Mouse (Mus musculus) inflammation-experienced regulatory T-cells, adult 6 months (primary cell): ENCODE measurements around the gene Runx2. TPM values are rescaled to one million over a fixed set of nuclear protein-coding genes. Genes with fewer than 3 reads are reported as not detected.

Experiments
- ATAC-seq: one replicate; pipeline ENCODE4 v1.8.0; 2017
- polyA plus RNA-seq, 3 experiments: library from polyadenylated mRNA; unstranded; fragments of 100-300 nt; shearing (Covaris generic); gene quantifications; one replicate each; pipeline ENCODE4 v1.2.1; 2017

The Runx2 gene
- polyA plus RNA-seq, 3 experiments from 2014 or later = 6.2 to 21.3 (median 8.4) TPM

DNA sequence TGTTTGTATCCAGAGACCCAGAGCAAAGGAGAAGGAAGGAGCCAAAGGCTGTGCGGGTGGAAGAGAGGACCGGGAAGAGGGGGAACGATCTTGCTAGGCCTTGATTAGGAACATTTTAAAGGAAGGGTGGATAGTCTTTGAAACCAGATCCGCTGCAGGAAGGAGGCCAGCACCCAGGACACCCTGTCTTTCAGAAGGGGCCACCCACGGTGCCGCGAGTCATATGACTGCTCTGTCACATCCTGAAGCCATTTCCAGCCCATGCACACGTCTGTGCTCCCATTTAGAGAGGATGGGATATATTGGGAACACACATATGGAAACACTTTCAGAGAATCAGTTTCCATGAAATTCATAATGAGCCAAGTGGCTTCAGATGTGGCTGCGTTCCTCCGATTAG, 196.4 kb downstream of the Runx2 start:
- ATAC-seq = no peak

DNA sequence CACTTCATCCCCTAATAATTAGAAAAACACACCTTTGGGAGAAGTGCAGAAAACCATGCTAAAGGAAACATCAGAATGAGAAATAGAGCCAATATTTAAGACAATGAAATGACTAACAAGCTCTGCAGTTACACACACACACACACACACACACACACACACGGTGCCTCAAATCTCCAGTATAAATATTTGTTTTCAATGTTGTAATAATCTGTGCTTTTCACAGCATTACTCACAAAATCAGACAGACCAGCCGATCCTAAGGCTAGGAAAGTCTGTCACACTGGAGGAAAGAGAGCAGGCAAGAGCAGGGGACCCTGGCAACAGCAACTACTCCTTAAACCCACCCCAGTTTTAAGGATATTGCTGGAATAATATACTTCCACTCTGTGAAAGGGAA, 196.9 kb downstream of the Runx2 start:
- no peak for ATAC-seq

DNA sequence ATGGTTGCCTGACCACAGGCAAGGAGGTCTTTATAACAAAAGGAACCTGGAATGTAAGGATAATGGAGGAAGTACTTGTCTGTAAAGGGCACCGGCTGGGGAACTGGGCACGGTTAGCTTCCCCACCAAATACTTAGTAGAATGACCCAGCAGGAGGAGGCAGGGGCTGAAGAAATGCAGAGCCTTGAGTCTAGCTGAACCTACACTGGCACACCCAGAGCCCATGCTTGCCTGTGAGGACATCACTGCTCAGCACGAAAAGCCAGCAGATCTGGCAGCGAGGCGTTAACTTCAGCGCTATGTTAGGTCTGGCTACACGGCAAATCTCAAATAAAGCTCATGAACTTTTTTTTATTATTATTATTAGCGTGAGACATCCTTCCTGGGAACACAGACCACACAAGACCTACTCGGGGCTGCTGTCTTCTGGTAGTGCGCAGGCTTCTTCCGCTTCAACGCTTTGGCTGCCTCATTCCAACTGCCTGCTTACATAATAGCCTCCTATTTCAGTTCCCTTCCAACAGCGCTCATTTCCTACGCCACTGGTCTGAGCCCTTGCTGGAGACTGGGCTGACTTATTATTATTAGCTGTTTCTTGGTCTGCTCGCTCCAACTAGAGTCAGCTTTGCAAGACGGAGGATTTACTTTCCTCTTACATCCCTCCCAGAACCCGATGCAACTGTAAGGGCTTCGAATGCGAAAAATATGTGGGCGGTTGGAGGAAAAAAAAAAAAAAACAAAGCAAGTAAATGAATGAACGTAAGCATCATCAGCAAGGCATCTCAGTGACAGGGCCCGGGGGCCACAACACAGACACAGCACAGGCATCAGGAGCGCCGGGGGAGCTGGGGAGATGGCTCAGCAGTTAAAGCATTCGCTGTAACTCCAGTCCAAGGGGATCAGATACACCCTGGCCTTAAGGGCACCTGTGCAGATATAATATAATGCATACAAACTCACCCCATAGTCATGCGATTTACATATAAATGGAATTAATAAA, 200.6 kb downstream of the Runx2 start:
- peak; percentile 23 for ATAC-seq

GRCm38 (mm10) chr17:44612641-44613040, 202.0 kb downstream of the Runx2 start:
- ATAC-seq = no peak

DNA sequence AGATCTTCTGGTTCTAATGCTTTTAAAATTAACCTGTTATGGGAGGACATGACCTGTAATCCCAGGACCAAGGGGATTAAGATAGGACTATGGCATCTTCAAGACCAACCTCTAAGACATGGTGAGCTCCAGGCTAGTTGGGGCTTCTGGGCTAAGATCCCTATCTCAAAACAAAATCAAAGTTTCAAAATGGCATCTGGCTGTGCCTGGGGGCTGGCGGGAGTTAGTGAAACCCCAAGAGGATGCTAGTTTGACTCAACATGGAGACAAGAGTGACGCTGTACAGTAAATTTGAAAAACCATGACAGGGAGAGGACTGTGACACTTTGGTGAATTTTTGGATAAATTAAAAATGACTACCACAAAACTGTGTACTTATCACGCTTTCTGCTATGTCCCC, 202.6 kb downstream of the Runx2 start:
- ATAC-seq = no peak

DNA sequence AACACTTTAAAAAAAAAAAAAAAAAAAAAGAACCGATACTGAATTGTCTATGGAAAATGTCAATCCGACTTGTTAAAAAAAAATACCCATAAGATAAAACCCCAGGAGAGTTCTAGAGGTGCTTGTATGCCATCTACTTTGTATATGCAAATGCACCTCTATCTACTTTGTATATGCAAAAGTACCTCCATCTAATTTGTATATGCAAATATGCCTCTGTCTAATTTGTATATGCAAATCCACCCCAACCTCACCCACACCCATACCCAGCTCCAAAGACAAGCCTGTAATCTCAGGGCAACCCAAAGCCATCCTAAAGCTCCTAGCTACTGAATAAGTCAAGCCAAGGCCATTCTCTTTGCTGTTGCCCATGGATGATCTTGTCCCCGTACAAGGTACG, 203.1 kb downstream of the Runx2 start:
- no peak for ATAC-seq

DNA sequence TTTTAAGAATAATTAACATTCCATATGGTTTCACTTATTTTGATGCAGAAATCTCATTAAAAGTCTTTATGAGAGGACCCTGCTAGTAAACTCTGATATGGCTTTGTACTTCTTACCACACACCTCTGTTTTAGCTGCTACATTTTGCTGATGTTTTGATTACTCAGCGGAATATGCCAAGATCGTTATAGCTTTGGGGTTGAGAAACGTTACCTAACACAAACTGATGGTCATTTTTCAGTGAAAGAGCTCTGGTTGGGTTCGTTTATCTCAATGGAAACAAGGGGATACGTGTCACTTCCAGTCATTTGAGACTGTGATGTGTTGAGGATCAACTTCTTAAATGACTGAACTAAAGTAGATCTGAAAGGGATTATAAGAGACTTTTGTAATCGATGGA, 203.8 kb downstream of the Runx2 start:
- no peak for ATAC-seq

DNA sequence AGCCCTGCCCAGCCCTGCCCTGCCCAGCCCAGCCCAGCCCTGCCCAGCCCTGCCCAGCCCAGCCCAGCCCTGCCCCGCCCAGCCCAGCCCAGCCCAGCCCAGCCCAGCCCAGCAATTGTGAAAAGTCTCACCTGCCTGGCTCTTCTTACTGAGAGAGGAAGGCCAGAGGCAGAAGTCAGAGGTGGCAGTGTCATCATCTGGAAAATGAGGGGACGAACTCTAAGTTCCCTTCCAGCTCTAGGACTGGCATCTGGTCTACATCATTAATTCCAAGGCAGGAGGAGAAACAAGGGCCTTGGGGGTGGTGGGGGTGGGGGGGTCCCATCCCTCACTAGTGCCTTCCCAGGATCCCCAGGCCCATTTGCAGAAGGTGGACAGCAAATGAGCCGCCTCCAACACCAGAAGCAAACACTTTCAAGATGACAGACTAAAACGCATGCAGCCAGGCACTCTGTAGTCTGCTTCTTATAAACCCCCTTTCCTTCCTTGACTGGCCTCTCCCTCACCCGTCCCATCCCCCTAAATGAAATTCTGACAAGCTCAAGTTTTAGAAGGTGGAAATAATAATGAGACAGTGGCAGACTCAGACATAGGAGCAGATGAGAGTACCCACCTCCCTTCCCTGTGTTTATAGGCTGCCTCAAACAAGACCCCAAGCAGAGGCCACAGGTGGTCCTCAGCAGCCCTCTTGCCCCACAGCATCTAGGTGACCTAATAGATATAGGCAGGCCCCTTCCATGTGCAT, 204.5 kb downstream of the Runx2 start:
- no peak for ATAC-seq

DNA sequence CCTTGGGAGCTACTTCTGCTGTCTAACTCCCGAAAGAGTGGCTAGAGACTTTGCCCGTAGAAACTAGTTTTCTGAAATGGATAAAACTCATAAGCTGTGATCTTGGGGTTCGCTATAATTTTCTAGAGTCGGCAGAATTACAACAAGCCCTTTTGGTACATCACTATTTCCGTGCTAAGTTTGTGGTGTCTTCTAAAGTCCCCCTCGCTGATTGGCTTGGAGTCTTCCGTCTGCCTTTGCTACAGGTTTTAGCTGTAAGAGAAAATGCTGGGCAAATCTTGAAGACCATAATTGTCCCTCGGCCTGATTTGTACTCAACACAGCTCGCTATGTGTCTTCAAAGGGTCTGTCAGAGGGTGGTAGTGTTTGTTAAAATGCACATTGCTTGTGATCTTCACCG, 205.2 kb downstream of the Runx2 start:
- peak; percentile 44 for ATAC-seq

DNA sequence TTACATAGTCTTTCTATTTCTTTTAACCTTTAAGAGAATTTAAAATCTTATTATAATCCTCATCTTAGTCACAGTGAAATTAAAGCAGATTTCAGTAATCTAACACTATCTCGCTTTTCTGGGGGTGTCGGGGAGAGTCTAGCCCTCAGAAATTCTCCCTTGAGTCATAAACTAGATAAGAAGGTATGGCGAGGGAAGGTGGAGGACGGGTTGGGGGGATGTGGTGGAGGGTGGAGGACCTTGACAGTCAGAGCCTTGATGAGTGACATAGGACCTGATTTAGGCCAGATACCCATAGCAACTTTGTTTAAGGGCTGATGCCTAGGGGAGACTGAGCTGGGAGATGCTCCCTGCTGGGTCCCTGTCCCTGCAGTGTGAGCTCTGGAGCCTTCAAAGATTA, 205.7 kb downstream of the Runx2 start:
- peak; percentile 60 for ATAC-seq

GRCm38 (mm10) chr17:44607383-44607782, 207.2 kb downstream of the Runx2 start:
- no peak for ATAC-seq

DNA sequence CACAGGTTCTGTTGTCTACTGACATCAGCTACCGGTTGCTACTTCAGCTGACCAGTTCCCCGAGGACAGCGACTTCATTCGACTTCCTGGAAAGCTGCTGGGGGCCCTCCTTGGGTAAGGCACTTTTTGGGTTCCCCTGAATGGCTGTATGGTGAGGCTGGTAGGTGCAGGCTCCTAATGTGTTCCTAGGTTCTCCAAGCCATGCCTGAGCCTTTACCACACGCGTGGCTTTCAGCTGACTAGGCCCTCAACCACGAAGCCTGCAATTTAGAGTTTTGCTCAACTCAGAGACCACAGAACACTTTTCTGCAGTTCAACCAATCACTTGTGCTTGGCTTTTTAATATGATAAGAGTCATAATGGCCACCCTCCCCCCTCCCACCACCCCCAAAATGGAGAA, 208.4 kb downstream of the Runx2 start:
- ATAC-seq = no peak

DNA sequence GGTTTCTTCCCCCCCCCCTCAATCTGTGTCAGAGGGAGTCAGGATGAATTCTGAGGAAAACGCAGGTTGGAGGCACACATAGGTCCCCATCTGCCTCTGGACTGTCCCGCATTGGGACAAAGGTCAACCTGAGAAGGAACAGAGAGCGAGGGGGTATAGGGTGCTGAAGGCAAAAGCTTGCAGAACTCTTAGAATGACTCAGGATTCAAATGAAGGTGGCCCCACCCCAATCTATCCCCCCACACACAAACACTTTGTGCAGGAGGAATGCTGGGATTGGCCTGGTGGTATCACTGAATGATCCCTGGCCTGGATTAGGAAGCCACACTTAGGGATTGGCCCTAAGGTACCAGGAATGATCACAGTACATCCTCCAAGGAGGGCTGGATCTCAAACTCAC, 208.8 kb downstream of the Runx2 start:
- ATAC-seq = no peak

- ATAC-seq = no peak
Observed at GRCm38 (mm10) chr17:44603170-44603569, 211.4 kb downstream of the Runx2 start.

DNA sequence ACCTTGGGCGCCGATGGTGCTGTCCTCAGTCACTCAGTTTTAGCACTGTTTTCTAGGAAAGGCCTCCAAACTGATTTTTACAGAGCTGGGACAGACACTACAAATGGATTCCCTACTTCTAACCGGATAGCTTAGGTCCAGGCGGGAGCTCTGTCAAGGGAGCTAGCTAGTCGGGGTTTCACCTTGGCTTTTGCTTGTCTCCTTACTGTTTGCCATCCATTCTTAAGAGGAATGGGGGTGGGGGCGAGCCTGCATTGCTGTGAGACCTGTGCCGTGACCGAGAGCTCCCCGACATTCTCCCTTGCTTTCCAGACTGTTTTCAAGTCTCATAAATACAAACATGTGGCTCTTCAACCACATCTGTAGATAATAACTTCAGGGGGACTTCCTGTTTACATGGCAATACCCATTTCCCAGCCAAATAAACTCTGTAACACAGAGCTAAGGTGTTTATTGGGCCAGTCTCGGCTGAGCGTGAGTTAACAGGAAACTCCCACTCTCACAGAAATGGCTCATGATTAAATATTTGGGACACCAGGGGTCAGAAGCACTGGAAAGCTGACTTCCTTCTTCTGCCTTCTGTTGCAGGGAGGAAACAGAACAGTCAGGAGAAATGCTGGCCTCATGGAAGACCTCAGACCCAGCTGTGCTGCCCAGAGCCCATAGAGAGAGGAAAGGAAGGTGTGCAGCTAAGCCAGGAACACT, 213.1 kb downstream of the Runx2 start:
- no peak for ATAC-seq

- ATAC-seq = no peak
Observed at GRCm38 (mm10) chr17:44599856-44600255, 214.7 kb downstream of the Runx2 start.

GRCm38 (mm10) chr17:44599132-44599531, 215.5 kb downstream of the Runx2 start:
- ATAC-seq = peak; percentile 50

DNA sequence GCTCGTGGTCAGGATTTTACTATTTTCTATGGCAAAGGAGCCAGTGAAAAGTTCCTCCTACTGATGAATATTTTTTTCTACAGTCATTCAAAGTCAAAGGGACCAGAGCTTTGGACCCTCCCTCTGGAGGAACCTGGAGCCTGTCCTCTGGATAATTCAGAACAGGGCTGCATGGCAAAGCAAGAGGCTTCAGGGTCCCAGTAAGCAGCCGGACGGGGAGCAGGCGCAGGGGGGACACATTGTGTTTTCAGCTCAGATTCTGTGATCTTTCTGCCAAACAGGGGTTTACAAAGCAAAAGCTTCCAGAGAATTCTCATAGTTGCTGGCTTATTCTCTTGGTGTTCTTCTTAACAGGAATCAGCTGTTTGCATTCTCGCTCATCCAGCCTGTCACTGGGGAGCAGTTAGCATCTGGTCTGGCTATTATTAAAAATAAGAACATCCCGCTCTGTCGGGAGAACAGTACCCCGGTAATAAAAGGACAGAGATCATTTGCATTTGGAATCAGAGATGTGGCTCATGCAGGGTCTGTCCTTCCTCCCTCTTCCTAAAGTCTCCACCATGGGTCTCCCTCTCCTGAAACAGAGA, 216.6 kb downstream of the Runx2 start:
- ATAC-seq = no peak

- ATAC-seq = no peak
Observed at GRCm38 (mm10) chr17:44592737-44593090, 221.9 kb downstream of the Runx2 start.

DNA sequence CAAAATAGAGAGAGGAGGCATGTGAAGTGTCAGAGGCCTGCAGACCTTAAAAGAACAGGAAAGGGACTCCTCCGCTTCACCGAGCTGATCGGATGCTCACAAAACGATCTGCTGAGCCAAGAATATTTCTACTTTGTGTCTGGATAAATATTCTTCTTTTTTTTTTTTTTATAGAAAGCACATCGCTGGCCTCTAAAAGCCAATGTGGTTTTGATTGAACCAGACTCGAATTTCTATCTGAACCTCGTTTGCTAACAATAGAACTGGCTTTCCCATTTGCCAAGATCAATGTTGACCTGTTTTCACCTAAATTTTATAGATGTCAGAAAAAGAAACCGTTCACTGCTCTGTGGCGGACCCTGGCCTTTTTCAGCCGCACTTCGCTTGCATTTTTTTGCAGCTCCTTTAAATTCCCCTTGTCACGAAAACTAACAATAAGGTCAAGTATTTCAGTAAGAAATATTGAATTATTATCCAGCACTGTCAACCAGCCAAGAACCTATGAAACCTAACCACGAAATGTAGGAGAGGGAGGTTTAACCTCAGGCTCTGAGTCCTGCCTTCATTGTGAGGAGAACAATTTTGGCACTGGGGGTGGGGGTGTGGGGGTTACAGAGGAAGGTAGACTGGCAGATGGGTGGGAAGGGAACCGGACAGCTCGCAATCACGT, 222.4 kb downstream of the Runx2 start:
- ATAC-seq = no peak

- ATAC-seq = no peak
Observed at GRCm38 (mm10) chr17:44588470-44588869, 226.1 kb downstream of the Runx2 start.

GRCm38 (mm10) chr17:44588020-44588419, 226.6 kb downstream of the Runx2 start:
- ATAC-seq = no peak
